ENCODE assay signal across 29 mouse cellular contexts in the genomic region with DNA sequence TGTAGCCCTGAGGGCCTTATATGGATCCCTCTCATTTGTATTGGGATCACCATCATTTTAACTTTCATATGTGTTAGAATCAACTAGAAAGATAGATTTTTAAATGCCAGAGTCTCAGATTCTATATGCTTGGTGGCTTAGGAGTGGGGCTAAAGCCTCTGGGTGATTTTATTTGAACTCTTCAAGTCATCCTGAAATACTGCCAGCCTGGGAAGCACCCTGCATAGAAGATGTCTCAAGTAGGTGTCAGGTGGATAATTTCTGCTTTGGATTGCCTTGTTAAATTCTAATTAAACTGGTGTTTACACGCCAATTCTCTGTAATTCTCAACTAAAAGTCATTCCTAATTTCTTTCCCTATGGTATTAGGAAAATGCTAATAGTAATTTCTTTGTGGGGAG.
DNase-seq lines count a peak whose midpoint lies in the region; ATAC-seq and TF ChIP-seq lines count a peak whose summit lies in the region.
"Had no signal": no experiment of that assay in that cellular context is flagged by ENCODE, and none has a peak within 500 bp of the region (broad histone marks: within the 10 kb centered on the region; RNA-seq: fewer than 3 reads in every experiment).

No protein-coding gene starts in this region.

- peak; percentile 7 for DNase-seq in cerebellum, adult 11-12 months
- DNase-seq in midbrain, postnatal 0 days (ENCODE audit: low spot score): peak; percentile 12
- peak; percentile 71 to 80 for DNase-seq in cerebellum, postnatal 14 days
- DNase-seq in Muller cell, postnatal 12 days (ENCODE audit: inconsistent ontology term): no peak
- no peak for DNase-seq in ovary, postnatal 10 days (ENCODE audit: low spot score)
- DNase-seq: adrenal gland, postnatal 25 days; embryo, embryonic 11 days; gastrocnemius, adult 2 months; gastrocnemius, postnatal 36 days; heart, adult 18-20 months; heart, postnatal 36 days; kidney, adult 18-20 months; kidney, postnatal 36 days; right cerebral cortex, postnatal 4 days; thymus, adult 18-20 months; thymus, postnatal 25 days had no signal

- no peaks in the 10 kb centered on the region for H3K4me1 ChIP-seq in midbrain, postnatal 0 days (ENCODE audit: insufficient read depth, low read length)
- H3K4me1 ChIP-seq in midbrain, embryonic 15.5 days: no peaks in the 10 kb centered on the region
- H3K4me1 ChIP-seq: embryonic facial prominence, embryonic 12.5 days; hindbrain, embryonic 15.5 days; limb, embryonic 12.5 days; lung, embryonic 15.5 days; midbrain, embryonic 10.5 days; neural tube, embryonic 12.5 days had no signal

- no peak overlapping the region for H3K4me3 ChIP-seq in midbrain, postnatal 0 days (ENCODE audit: low read depth, low read length)
- no peak overlapping the region for H3K4me3 ChIP-seq in midbrain, embryonic 15.5 days
- H3K4me3 ChIP-seq: embryonic facial prominence, embryonic 12.5 days; gastrocnemius, adult 2 months; hindbrain, embryonic 15.5 days; limb, embryonic 12.5 days; lung, embryonic 15.5 days; midbrain, embryonic 10.5 days; myocyte; neural tube, embryonic 12.5 days had no signal

- TF ChIP-seq CTCF in midbrain, postnatal 0 days (IDR thresholded peaks at IDR 0.05): no peak

- no peak overlapping the region for H3K9ac ChIP-seq in midbrain, postnatal 0 days (replicated peaks; ENCODE audit: low read length, poor library complexity, severe bottlenecking)
- no peak overlapping the region for H3K9ac ChIP-seq in midbrain, embryonic 15.5 days
- H3K9ac ChIP-seq: embryonic facial prominence, embryonic 12.5 days; hindbrain, embryonic 15.5 days; limb, embryonic 12.5 days; lung, embryonic 15.5 days; neural tube, embryonic 12.5 days had no signal

- H3K27ac ChIP-seq in midbrain, postnatal 0 days (ENCODE audit: low read depth, low read length): no peak overlapping the region
- no peak overlapping the region for H3K27ac ChIP-seq in midbrain, embryonic 15.5 days
- H3K27ac ChIP-seq: embryonic facial prominence, embryonic 12.5 days; gastrocnemius, adult 2 months; hindbrain, embryonic 15.5 days; limb, embryonic 12.5 days; lung, embryonic 15.5 days; midbrain, embryonic 10.5 days; neural tube, embryonic 12.5 days; stomach, postnatal 0 days had no signal

- no peaks in the 10 kb centered on the region for H3K27me3 ChIP-seq in midbrain, postnatal 0 days (ENCODE audit: insufficient read depth, low read length)
- no peaks in the 10 kb centered on the region for H3K27me3 ChIP-seq in midbrain, embryonic 15.5 days (replicated peaks)
- H3K27me3 ChIP-seq: embryonic facial prominence, embryonic 12.5 days; hindbrain, embryonic 15.5 days; limb, embryonic 12.5 days; lung, embryonic 15.5 days; neural tube, embryonic 12.5 days had no signal

- H3K4me2 ChIP-seq in midbrain, postnatal 0 days (ENCODE audit: low read depth, low read length, poor library complexity, severe bottlenecking): no peak overlapping the region
- H3K4me2 ChIP-seq in midbrain, embryonic 15.5 days: no peak overlapping the region
- H3K4me2 ChIP-seq: embryonic facial prominence, embryonic 12.5 days; heart, embryonic 11.5 days; hindbrain, embryonic 15.5 days; limb, embryonic 12.5 days; liver, embryonic 11.5 days; lung, embryonic 15.5 days; neural tube, embryonic 12.5 days had no signal

- WGBS in midbrain, postnatal 0 days: 84% methylated on average over 1 of the region's 1 CpGs
- 75% methylated on average over 1 of the region's 1 CpGs for WGBS in midbrain, embryonic 15.5 days

- no peaks in the 10 kb centered on the region for H3K36me3 ChIP-seq in midbrain, postnatal 0 days (ENCODE audit: insufficient read depth, low read length)
- H3K36me3 ChIP-seq in midbrain, embryonic 15.5 days (replicated peaks): no peaks in the 10 kb centered on the region
- H3K36me3 ChIP-seq: embryonic facial prominence, embryonic 12.5 days; hindbrain, embryonic 15.5 days; limb, embryonic 12.5 days; lung, embryonic 15.5 days; midbrain, embryonic 10.5 days; neural tube, embryonic 12.5 days had no signal

- no peaks in the 10 kb centered on the region for H3K9me3 ChIP-seq in midbrain, postnatal 0 days (ENCODE audit: low read length)
- no peaks in the 10 kb centered on the region for H3K9me3 ChIP-seq in midbrain, embryonic 15.5 days
- H3K9me3 ChIP-seq: embryonic facial prominence, embryonic 12.5 days; hindbrain, embryonic 15.5 days; limb, embryonic 12.5 days; lung, embryonic 15.5 days; midbrain, embryonic 10.5 days; neural tube, embryonic 12.5 days had no signal

- no peak for ATAC-seq in cerebellum, adult (ENCODE audit: insufficient number of reproducible peaks, low FRiP score, low TSS enrichment)
- ATAC-seq in midbrain, postnatal 0 days (ENCODE audit: low FRiP score): no peak
- ATAC-seq in midbrain, embryonic 15.5 days (replicated peaks): no peak
- ATAC-seq: midbrain, embryonic 16.5 days had no signal

Comparison
In these comparisons a context has a peak if more than half of its experiments do, and no peak if none do; other contexts are left out.
1. DNase-seq: peak in cerebellum, adult 11-12 months (single experiment), midbrain, postnatal 0 days (single experiment) and cerebellum, postnatal 14 days (2 of 2); none in Muller cell, postnatal 12 days (single experiment) and ovary, postnatal 10 days (single experiment).